Mouse (Mus musculus): ENCODE results near the gene Stxbp3. TPM values are rescaled to one million over a fixed set of nuclear protein-coding genes. Genes with fewer than 3 reads are reported as not detected.
A peak's percentile ranks its signal among the peaks of the same experiment; 100 is the strongest.
"Not testable (repeated sequence)": the region's sequence is repeated elsewhere in the genome, so short reads cannot be mapped to it uniquely, and the experiment has no call there.

Stxbp3 gene
- total RNA-seq, 2 experiments from 2014 or later: 26.7 to 33.5 TPM

DNA sequence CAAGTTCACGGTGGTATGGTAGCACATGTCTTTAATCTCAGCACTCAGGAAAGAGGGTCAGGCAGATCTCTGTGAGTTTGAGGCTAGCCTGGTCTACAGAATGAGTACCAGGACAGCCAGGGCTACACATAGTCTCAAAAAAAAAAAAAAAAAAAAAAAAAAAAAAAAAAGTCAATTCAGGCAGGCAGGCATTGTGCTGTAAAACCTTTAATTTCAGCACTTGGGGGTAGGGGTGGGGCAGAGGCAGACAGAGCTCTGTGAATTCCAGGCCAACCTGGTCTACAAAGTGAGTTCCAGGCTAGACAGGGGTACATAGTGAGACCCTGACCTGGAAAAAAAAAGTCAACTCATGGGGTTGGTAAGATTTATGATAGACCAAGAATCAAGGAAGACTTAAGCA lies 17.4 kb upstream of the Stxbp3 start:
- no peak for DNase-seq (ENCODE audit: low spot score in 2 of 2)

GRCm38 (mm10) chr3:108857124-108857470 lies 16.8 kb upstream of the Stxbp3 start:
- DNase-seq (ENCODE audit: low spot score in 2 of 2): no peak

DNA sequence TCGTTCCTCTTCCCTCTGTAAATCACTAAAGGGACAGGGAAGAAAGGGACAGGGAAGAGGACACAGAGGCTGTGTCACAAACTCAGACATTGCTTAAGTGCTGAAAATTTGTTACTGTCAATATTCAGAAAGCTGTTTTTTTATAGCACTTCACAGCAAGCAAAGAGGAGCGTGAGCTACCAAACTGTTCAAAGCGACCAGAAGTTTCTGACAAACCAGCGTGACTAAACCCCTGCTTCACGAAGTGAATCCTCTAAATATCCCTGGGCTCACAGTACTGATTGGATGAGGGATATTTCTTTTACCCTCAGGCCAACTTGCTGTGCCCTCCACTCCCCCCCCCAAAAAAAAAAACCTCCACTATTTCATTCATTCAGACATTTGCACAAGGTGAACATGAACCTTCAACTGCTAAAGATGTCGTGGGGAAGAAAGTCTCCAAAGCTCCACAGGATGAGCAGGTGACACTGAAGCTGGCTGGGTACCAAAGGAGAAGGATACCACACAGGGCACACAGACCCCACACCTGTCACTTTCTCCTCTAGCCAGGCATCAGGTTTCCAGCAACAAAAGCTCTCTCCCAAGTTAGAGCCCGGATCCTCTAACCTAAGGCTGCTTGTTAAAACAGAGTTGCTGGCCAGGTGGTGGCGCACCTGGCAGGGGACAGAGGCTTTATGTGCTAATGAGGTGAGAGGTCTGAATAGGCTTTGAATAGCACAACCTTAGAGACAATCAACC lies 16.2 kb upstream of the Stxbp3 start:
- no peak for DNase-seq (ENCODE audit: low spot score in 2 of 2)

- peak; percentile 30 to 45 for DNase-seq (ENCODE audit: low spot score in 2 of 2)
Observed at GRCm38 (mm10) chr3:108855864-108856263, 15.5 kb upstream of the Stxbp3 start.

DNA sequence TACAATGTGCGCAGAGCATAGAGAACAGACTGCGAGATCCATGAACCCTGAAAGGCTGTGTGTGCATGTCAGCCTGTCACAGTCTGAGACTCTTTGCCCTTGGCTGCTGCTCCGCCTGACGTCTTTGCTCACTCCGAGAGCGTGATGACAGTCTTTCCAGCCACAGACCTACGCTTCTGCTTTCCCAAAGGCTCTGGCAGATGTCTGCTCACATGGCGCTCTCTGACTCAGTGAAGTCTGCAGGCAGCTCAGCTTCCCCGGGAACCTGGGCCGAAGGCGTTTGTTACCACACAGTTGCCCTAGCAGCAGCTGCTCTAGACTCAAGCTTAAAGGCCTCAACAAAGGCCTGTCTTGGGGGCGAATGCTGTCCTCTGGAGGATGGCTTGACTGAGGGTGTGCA lies 15.0 kb upstream of the Stxbp3 start:
- DNase-seq (ENCODE audit: low spot score in 2 of 2): peak; percentile 70 to 88

GRCm38 (mm10) chr3:108853266-108853665 lies 12.9 kb upstream of the Stxbp3 start:
- no peak for DNase-seq (ENCODE audit: low spot score in 2 of 2)

DNA sequence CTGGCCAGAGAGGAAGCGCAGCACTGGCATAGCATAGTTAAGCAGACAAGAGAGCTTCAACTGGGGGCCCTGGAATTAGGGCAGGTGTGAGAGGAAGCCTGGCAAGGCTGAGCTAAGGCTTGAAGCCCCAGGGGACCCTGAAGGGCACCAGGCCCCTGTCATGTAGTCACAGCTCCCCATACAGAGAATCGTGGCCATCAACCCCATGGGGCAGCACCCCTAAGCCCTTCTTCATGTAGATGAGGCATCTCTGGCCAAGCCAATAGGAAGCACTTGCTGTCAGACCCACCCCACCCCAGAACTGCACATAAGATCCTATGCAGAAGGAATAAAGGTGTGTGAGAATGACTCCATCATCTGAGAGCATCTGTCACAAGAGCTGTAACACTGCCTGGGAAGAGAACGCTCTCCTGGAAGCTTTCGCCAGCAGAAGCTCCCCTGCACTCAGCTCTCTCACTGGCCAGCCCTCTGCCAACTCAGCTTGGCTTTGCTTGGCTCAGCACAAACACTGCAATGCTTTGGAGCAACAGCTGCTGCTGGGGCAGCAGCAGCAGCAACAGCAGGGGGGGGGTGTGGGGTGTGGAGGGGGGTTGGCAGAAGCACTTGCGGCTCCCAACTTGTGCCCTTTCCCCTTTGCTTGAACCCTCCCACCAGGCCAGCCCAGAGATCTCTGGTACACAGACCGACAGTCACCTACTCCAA lies 11.8 kb upstream of the Stxbp3 start:
- DNase-seq (ENCODE audit: low spot score in 2 of 2): no peak

DNA sequence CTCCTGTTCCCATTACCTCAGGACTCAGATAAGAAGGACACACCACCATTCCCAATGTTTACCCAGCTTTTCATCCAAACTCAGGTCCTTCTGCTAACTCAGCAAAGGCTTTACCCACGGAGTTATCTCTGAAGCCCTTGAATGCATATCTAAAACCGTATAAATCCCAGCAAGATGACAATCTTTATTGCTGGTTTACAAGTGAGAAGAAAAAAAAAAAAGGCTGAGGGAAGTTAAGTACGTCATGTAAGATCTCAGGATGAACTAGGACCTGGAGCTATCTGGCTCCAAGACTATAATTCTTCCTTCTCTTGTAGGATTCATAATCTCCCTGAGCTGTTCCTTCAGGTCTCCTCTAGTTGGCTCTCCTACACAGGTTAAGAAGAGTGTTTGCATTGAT lies 11.2 kb upstream of the Stxbp3 start:
- no peak for DNase-seq (ENCODE audit: low spot score in 2 of 2)

DNA sequence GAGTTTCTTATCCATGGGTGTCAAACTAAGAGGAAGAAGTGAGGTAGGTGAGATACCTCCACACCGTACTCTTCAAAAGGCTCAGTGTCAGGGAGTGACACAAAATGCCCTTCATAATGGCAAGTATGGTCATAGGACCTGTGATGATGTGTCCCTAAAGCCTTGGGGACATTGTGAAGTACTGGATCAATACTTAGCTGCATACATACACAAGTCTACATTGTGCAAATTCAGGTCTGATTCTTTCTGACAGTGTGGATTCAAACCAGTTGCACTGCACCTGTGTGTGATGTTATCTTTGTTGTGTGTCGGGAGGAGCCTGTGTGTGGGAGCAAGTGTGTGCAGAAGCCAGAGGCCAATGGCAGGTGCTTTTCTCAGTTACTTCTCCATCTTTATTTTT lies 10.7 kb upstream of the Stxbp3 start:
- DNase-seq (ENCODE audit: low spot score in 2 of 2): no peak

DNA sequence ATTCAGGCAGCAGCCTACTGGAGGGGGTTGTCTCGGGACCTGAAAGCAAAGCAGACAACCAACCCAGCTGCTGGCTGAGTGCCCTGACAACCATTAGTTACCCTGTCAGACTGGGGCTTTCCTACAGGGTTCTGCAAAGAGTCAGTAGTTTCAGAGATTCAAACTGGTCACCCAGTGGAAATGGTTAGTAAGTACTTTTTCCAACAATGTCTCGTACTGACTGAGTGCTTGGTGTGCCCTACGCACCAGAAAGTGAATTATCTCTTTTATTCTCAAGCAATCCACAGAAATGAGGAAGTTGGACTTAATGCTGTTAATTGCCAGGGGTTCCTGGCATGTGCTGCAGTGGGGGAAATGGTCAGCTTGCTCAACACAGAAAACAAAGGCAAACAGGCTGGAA lies 10.2 kb upstream of the Stxbp3 start:
- DNase-seq (ENCODE audit: low spot score in 2 of 2): no peak

DNA sequence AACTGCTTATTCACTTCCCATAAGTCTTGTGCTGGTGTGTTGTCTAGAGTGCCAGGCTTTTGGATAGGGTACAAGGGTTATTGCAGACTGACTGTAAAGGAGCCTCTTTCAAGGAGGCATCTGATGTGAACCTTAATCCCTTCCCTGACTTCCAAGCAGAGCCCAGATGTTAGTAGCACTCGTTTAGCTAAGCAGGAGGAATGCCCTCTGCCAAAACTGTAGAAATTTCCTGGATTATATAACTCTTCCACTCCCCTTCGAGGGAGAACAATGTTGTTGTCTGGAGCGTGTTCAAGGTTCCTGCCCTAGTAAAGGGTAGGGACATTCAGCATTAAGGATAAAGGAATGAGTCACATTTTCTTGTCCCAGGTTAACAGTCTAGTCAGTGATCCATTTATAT lies 6.3 kb upstream of the Stxbp3 start:
- DNase-seq (ENCODE audit: low spot score in 2 of 2): no peak

DNA sequence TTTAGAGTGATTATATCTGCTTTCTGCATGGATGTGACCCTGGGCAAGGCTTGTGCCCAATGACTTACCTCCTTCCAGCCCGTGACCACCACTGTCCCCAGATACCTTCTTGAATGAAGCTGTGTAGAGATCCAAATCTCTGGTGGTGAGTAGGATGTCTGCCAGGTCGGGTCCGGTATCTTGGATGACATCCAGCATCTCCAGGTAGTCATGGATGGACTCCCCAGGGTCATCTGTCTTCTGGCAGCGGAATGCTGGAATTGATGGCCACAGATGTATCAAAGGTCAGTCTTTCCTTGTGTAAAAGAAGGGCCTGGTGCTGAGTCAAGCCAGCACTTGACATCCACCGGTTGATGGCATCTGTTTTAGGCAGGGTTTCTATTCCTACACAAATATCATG lies 4.2 kb upstream of the Stxbp3 start:
- no peak for DNase-seq (ENCODE audit: low spot score in 2 of 2)

DNA sequence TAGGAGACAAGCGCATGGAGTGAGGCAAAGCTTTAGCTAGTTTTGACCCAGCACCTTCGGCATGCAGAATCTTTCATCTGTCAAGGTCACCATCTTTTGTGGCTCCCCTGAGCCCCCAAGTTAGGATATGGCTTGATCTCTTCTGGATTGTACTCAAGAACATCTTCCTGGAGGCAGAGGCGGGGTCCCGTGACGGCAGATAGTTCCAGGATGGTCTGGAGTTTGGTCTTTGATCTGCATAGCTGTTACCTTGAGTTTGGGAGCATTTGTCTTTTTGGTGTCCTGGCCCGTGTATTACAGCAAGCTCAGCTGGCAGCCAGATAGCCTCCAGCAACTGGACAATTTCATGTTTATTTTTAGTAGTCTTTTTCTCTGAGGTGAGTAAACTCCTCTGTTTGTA lies 3.7 kb upstream of the Stxbp3 start:
- DNase-seq (ENCODE audit: low spot score in 2 of 2): no peak

DNA sequence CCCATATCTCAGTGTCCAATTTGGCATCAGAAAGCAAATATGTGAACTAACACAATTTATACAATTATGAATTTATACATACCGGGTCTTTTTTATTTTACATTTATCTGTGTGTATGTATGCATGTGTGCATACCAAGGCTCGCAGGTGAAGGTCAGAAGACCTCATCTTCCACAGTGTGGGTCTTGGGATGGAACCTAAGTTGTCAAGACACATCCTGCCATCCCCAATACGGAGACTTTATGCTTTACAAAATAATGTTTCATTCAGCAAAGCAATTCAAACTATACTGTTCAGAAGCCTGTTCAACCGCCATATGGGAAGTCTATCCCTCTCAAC lies 359 bp upstream of the Stxbp3 start:
- no peak for DNase-seq (ENCODE audit: low spot score in 2 of 2)

DNA sequence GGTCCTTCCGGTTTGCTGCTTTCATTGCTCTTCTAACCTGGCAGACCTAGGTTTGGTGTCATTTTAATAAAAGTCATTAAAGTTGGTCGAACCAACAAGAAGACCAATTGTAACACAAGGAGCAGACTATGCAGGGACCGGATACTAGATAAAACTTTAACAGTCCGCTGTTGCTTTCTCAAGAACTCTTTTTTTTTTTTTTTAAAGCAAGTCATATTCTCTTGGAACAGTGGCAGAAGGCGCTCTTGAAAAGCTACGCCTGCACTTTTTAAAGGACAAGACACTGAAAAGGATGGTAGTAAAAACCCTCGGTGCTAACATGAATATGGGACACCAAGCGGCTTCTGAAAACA lies 703 bp downstream of the Stxbp3 start:
- DNase-seq (ENCODE audit: low spot score in 2 of 2): peak in 1 of 2 experiments; percentile 24

DNA sequence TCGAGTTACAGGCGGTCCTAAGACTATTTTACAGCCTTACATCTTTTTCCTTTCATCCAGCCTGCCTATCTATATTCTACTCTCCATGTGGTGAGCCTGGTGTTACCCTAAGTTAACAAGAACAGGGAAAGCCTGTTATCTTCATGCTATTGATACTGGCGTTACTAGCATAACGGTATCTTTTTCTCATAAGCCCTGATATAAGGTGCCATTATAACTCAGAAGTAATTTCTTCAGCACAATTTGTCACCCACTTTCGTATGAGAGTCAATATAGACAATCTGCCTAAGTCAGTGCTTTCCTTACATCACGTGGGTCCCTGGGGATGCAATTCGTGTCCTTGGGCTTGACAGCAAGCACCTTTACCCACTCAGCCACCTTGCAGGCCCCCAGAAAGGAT lies 1.3 kb downstream of the Stxbp3 start:
- DNase-seq (ENCODE audit: low spot score in 2 of 2): no peak

- no peak for DNase-seq (ENCODE audit: low spot score in 2 of 2)
Observed at GRCm38 (mm10) chr3:108836931-108837330, 3.4 kb downstream of the Stxbp3 start.

- not testable (repeated sequence) for DNase-seq (ENCODE audit: low spot score in 2 of 2)
Observed at GRCm38 (mm10) chr3:108833717-108834116, 6.6 kb downstream of the Stxbp3 start.

DNA sequence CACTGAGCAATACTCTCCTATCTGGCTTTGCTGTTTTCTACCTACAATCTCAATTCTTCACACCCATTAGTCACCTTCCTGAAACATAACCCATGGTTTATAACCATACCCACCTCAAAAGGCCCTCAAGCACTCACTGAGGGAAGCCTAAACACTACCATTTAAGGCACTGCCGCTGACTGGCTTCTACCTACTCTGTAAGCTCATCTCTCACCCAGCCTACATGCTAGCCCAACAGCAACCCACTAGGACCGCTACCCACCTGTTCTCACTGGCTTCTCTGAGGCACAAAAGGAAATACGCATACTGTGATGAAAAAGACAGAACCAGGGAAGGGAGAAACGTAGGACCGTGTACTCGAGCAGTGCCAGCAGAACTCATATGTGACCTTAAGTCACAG lies 8.6 kb downstream of the Stxbp3 start:
- no peak for DNase-seq (ENCODE audit: low spot score in 2 of 2)

DNA sequence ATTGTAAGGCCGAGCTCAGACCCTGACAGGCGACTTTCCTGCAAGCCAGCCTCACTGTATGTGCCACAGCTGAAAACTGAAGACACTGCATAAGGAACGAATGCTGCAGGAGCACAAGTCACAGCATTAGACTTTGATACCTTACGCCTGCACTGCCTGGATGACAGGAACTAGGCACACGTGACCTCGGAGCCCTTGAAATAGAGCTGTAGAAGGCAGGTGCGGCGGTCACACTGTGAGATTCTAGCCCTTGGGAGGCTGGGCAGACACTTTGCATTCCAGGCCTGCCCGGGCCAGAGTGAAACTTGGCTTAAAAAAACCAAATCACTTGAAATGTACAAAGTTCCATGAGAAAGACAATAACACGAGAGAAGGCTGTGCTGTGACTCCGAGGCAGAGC lies 9.8 kb downstream of the Stxbp3 start:
- DNase-seq (ENCODE audit: low spot score in 2 of 2): no peak

DNA sequence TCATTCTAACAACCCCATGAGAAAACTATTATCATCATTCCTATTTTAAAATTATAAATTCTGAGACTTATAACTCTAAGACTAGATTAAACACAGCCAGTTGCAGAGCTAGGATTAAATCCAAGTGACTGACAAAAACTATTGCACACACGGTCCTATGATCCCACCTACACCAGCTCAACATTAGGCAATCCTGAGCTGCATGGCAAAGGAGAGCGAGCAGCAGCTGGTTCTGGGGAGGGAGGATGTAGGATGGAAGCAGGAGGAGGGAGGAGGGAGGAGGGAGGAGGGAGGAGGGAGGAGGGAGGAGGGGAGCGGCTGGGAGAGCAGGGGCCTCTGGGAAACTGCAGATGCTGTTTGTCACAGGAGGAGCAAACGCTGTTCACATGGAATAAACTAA lies 24.7 kb downstream of the Stxbp3 start:
- DNase-seq (ENCODE audit: low spot score in 2 of 2): no peak

- DNase-seq (ENCODE audit: low spot score in 2 of 2): no peak
Observed at GRCm38 (mm10) chr3:108810747-108811263, 29.5 kb downstream of the Stxbp3 start.

- DNase-seq (ENCODE audit: low spot score in 2 of 2): no peak
Observed at GRCm38 (mm10) chr3:108805622-108806021, 34.7 kb downstream of the Stxbp3 start.

Measured in layer of hippocampus, postnatal 14 days (tissue).